Mouse (Mus musculus): ENCODE data around the gene Farp1. TPM values are rescaled to one million over a fixed set of nuclear protein-coding genes. Genes with fewer than 3 reads are reported as not detected.

Gene Farp1
- polyA plus RNA-seq, 1 experiment from 2014 or later: 8.8 TPM

GRCm38 (mm10) chr14:121215817-121216216 lies 180.8 kb downstream of the Farp1 start:
- Histone ChIP-seq H3K36me3 (peaks cover 12% of the 10 kb centered on the region), H3K4me3 (no peak overlapping the region), H3K27me3 (replicated peaks) (no peaks in the 10 kb centered on the region), H3K9me3 (replicated peaks) (no peaks in the 10 kb centered on the region), H3K9ac (no peak overlapping the region), H3K27ac (no peak overlapping the region), H3K4me2 (no peak overlapping the region), H3K4me1 (no peaks in the 10 kb centered on the region)
- 67% methylated on average over 5 of the region's 5 CpGs for WGBS (ENCODE audit: insufficient replicate concordance)
- no peak for ATAC-seq

DNA sequence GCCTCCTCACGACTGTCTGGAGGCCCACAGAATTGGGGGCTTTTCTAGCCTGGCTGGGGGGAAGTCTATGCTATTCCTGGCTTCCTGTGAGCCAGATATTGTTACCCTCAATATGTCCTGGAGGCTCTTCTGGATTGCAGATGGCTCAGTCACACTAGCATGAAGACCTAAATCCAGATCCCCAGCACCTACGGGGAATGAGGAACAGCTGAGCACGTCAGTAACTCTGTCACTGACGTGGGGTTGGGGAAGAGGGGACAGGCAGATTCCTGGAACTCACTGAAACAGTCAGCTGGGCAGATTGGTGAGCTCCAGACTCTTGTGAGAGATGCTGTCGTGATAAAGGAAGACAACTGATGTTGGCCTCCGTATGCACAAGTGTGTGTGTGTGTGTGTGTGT lies 181.7 kb downstream of the Farp1 start:
- ATAC-seq: no peak
- H3K27me3 ChIP-seq (replicated peaks): no peaks in the 10 kb centered on the region
- H3K27ac ChIP-seq: no peak overlapping the region
- WGBS (ENCODE audit: insufficient replicate concordance): 36% methylated on average over 6 of the region's 6 CpGs
- H3K4me1 ChIP-seq: no peaks in the 10 kb centered on the region
- no peak overlapping the region for H3K4me2 ChIP-seq
- H3K36me3 ChIP-seq: peaks cover 20% of the 10 kb centered on the region
- H3K9ac ChIP-seq: no peak overlapping the region
- H3K4me3 ChIP-seq: no peak overlapping the region
- H3K9me3 ChIP-seq (replicated peaks): no peaks in the 10 kb centered on the region

DNA sequence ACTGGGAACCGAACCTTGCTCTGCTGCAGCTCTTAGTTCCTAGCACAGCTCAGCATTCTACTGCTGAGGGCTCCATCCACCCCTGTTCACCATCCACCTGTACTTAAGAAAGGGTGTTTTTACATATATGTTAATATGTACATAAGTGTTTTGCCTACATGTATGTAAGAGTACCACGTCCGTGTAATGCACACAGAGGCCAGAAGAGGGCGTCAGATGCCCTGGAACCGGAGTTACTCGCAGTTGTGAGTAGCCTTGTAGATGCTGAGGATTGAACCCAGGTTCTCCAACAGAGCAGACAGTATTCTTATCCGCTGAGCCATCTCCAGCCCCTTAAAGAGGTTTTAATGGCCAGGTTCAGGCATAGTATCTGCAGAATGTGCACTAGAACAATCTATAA lies 183.6 kb downstream of the Farp1 start:
- ATAC-seq: no peak
- no peak overlapping the region for H3K27ac ChIP-seq
- WGBS (ENCODE audit: insufficient replicate concordance): 57% methylated on average over 7 of the region's 7 CpGs

GRCm38 (mm10) chr14:121219226-121220039 lies 184.4 kb downstream of the Farp1 start:
- Histone ChIP-seq H3K9me3 (replicated peaks) (no peaks in the 10 kb centered on the region), H3K27me3 (replicated peaks) (no peaks in the 10 kb centered on the region), H3K4me3 (no peak overlapping the region), H3K9ac (no peak overlapping the region), H3K4me2 (no peak overlapping the region), H3K4me1 (no peaks in the 10 kb centered on the region), H3K27ac (no peak overlapping the region), H3K36me3 (peaks cover 29% of the 10 kb centered on the region)
- no peak for ATAC-seq
- WGBS (ENCODE audit: insufficient replicate concordance): 67% methylated on average over 10 of the region's 10 CpGs

More for the DNA sequence above, 183.6 kb downstream of the Farp1 start:
- H3K9ac ChIP-seq: no peak overlapping the region
- H3K9me3 ChIP-seq (replicated peaks): no peaks in the 10 kb centered on the region
- H3K4me2 ChIP-seq: no peak overlapping the region
- H3K4me1 ChIP-seq: no peaks in the 10 kb centered on the region
- H3K36me3 ChIP-seq: peaks cover 26% of the 10 kb centered on the region
- H3K27me3 ChIP-seq (replicated peaks): no peaks in the 10 kb centered on the region
- no peak overlapping the region for H3K4me3 ChIP-seq

DNA sequence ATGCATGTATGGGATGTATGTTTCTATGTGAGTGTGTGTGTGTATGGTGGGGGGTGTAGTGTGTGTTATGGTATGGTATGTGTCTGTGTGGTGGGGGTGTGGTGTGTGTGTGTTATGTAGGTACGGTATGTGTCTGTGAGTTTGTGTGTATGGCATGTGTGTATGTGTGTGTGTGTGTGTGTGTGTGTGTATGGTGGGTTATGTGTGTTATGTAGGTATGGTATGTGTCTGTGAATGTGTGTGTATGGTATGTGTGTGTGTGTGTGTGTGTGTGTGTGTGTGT lies 185.0 kb downstream of the Farp1 start:
- Histone ChIP-seq H3K36me3 (peaks cover 29% of the 10 kb centered on the region), H3K4me2 (no peak overlapping the region), H3K27me3 (replicated peaks) (no peaks in the 10 kb centered on the region), H3K4me3 (no peak overlapping the region), H3K4me1 (no peaks in the 10 kb centered on the region), H3K9me3 (replicated peaks) (no peaks in the 10 kb centered on the region), H3K9ac (no peak overlapping the region), H3K27ac (no peak overlapping the region)
- no peak for ATAC-seq
- WGBS (ENCODE audit: insufficient replicate concordance): 83% methylated on average over 1 of the region's 1 CpGs

GRCm38 (mm10) chr14:121220723-121221122 lies 185.7 kb downstream of the Farp1 start:
- Histone ChIP-seq H3K4me2 (no peak overlapping the region), H3K4me1 (no peaks in the 10 kb centered on the region), H3K36me3 (peaks cover 29% of the 10 kb centered on the region), H3K27ac (no peak overlapping the region), H3K27me3 (replicated peaks) (no peaks in the 10 kb centered on the region), H3K9me3 (replicated peaks) (no peaks in the 10 kb centered on the region), H3K9ac (no peak overlapping the region), H3K4me3 (no peak overlapping the region)
- WGBS (ENCODE audit: insufficient replicate concordance): 74% methylated on average over 5 of the region's 5 CpGs
- ATAC-seq: no peak

DNA sequence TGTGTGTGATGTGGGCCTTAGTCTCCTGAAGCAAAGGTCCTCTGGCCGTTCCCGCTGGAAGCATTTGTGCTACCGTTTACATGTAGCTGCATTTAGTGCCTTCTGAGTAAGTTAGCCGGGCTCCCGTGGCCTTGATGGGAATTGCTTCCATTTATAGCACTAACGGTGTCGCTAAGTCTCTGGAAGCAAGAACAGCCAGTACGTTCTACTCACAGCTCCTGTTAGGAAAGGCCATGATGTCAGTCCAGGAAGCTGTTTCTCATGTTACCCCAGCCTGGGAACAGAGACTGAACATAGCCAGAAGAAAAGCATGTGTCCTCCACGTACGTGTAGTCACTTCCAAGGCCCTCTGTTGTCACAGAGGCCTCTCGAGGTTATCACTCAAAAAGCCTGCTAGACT lies 190.8 kb downstream of the Farp1 start:
- ATAC-seq: no peak
- Histone ChIP-seq H3K27ac (no peak overlapping the region), H3K27me3 (replicated peaks) (no peaks in the 10 kb centered on the region)

DNA sequence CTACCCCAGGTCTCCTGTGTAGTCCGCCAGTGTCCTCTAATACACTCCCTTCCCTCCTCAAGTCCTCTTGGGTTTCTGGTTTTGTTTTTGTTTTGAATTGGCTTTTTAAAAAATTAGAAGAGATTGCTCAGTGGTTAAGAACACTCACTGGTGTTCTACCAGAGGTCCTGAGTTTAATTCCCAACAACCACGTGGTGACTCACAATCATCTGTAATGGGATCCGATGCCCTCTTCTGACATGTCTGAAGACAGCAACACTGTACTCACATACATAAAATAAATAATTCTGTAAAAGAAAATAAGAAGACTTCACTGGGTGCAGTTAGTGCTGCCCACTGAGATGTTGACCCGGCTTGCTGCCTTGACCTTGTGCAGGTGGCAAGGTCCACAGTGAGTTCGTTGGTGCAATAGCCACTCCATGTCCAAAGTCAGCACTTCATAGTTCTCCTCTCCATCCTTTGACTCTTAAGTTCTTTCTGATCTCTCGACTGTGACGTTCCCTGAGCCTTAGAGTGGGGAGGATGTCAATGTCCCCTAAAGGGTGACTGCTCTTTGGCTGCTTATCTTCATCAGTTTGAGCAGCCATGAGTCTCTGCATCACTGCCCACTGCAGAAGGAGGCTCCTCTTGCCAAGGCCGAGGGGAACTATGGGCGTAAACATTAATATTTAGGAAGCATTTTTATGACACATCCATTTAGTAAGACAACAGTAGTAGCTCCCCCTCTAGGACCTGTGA lies 194.2 kb downstream of the Farp1 start:
- Histone ChIP-seq H3K4me1 (no peaks in the 10 kb centered on the region), H3K4me3 (no peak overlapping the region), H3K9me3 (replicated peaks) (no peaks in the 10 kb centered on the region), H3K27me3 (replicated peaks) (no peaks in the 10 kb centered on the region), H3K4me2 (no peak overlapping the region), H3K9ac (no peak overlapping the region), H3K36me3 (peaks cover 24% of the 10 kb centered on the region), H3K27ac (no peak overlapping the region)
- no peak for ATAC-seq
- WGBS (ENCODE audit: insufficient replicate concordance): 70% methylated on average over 9 of the region's 9 CpGs

More for the DNA sequence above, 190.8 kb downstream of the Farp1 start:
- no peak overlapping the region for H3K9ac ChIP-seq
- no peaks in the 10 kb centered on the region for H3K4me1 ChIP-seq
- no peak overlapping the region for H3K4me3 ChIP-seq
- no peak overlapping the region for H3K4me2 ChIP-seq
- H3K36me3 ChIP-seq: peaks cover 26% of the 10 kb centered on the region
- WGBS (ENCODE audit: insufficient replicate concordance): 74% methylated on average over 11 of the region's 11 CpGs
- no peaks in the 10 kb centered on the region for H3K9me3 ChIP-seq (replicated peaks)

DNA sequence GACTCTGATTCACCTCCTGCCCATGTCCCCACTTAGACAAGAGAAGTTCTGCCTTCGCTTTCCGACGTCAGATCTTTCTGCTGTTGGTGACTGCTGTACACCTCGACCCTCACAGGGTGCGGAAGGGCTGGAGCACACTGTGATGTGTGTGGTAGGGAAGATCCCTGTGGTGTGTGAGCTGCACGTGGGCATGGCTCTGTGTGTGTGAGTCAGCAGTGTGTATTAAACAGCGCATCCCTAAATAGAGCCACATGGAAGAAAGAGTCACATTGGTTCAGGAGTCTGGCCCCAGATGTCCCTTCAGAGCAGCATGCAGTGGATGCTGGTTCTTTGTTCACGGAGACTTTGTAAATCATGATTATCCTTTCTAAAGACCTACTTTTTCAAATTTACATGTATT lies 196.2 kb downstream of the Farp1 start:
- Histone ChIP-seq H3K27ac (no peak overlapping the region), H3K4me1 (no peaks in the 10 kb centered on the region), H3K4me3 (no peak overlapping the region), H3K27me3 (replicated peaks) (no peaks in the 10 kb centered on the region), H3K9ac (no peak overlapping the region), H3K9me3 (replicated peaks) (no peaks in the 10 kb centered on the region), H3K36me3 (peaks cover 24% of the 10 kb centered on the region), H3K4me2 (no peak overlapping the region)
- ATAC-seq: no peak
- 80% methylated on average over 8 of the region's 8 CpGs for WGBS (ENCODE audit: insufficient replicate concordance)

GRCm38 (mm10) chr14:121234741-121235307 lies 199.8 kb downstream of the Farp1 start:
- Histone ChIP-seq H3K4me3 (no peak overlapping the region), H3K27ac (no peak overlapping the region), H3K27me3 (replicated peaks) (no peaks in the 10 kb centered on the region), H3K4me2 (no peak overlapping the region), H3K4me1 (no peaks in the 10 kb centered on the region; the same call in 1 of the 2 replicates), H3K9ac (no peak overlapping the region), H3K36me3 (peaks cover 24% of the 10 kb centered on the region), H3K9me3 (replicated peaks) (no peaks in the 10 kb centered on the region)
- 69% methylated on average over 12 of the region's 12 CpGs for whole genome bisulfite sequencing (ENCODE audit: insufficient replicate concordance)
- no peak for ATAC-seq

DNA sequence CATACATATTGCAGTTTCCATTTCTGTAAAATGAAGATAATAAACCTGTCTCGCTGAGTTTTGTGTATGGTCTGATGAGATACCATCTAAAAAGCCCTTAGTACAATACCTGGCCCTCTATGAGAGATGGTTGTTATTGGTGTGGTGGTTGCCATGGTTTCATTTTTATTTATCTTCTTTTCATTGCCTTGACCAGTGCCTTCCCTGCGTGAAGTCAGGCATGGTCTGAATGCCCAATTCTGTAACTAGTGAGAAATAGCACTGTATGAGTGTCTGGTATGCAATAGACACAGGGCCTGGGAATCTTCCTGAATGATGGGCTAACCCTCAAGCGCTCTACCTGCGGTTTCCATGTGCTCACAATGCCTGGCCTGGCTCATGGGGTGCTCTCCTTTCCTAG lies 201.7 kb downstream of the Farp1 start:
- Histone ChIP-seq H3K9ac (no peak overlapping the region), H3K27me3 (replicated peaks) (no peaks in the 10 kb centered on the region), H3K9me3 (replicated peaks) (no peaks in the 10 kb centered on the region), H3K4me3 (no peak overlapping the region), H3K36me3 (peaks cover 21% of the 10 kb centered on the region), H3K4me2 (no peak overlapping the region), H3K4me1 (no peaks in the 10 kb centered on the region; the same call in 1 of the 2 replicates), H3K27ac (no peak overlapping the region)
- no peak for ATAC-seq
- WGBS (ENCODE audit: insufficient replicate concordance): 66% methylated on average over 4 of the region's 4 CpGs

- no peaks in the 10 kb centered on the region; the same call in 1 of the 2 replicates for H3K4me1 ChIP-seq
- H3K4me3 ChIP-seq: no peak overlapping the region
- H3K27me3 ChIP-seq (replicated peaks): no peaks in the 10 kb centered on the region
- no peaks in the 10 kb centered on the region for H3K9me3 ChIP-seq (replicated peaks)
- ATAC-seq: no peak
- no peak overlapping the region for H3K4me2 ChIP-seq
- H3K9ac ChIP-seq: no peak overlapping the region
- H3K27ac ChIP-seq: no peak overlapping the region
- peaks cover 19% of the 10 kb centered on the region for H3K36me3 ChIP-seq
- 68% methylated on average over 10 of the region's 10 CpGs for WGBS (ENCODE audit: insufficient replicate concordance)
These were observed 203.7 kb downstream of the Farp1 start for GRCm38 (mm10) chr14:121238727-121239126.
